16 mouse cellular contexts compared by ENCODE assay signal in genomic region chr13:91824845-91825550, GRCm38 (mm10). TPM values are rescaled to one million over a fixed set of nuclear protein-coding genes. Genes with fewer than 3 reads are reported as not detected.
DNase-seq lines count a peak whose midpoint lies in the region; ATAC-seq and TF ChIP-seq lines count a peak whose summit lies in the region.
"Had no signal": no experiment of that assay in that cellular context is flagged by ENCODE, and none has a peak within 500 bp of the region (broad histone marks: within the 10 kb centered on the region; RNA-seq: fewer than 3 reads in every experiment).

No protein-coding gene starts in this region.

- no peaks in the 10 kb centered on the region for H3K36me3 ChIP-seq in lung, embryonic 14.5 days (ENCODE audit: insufficient read depth)
- no peaks in the 10 kb centered on the region for H3K36me3 ChIP-seq in embryonic facial prominence, embryonic 13.5 days
- H3K36me3 ChIP-seq: forebrain, embryonic 10.5 days; G1E had no signal

- no peak for ATAC-seq in lung, embryonic 14.5 days (ENCODE audit: insufficient read depth)
- no peak for ATAC-seq in embryonic facial prominence, embryonic 13.5 days (ENCODE audit: insufficient number of reproducible peaks, insufficient read depth, low FRiP score, low TSS enrichment, low read depth)
- ATAC-seq in granulocyte monocyte progenitor cell, adult 5-6 weeks (replicated peaks; ENCODE audit: poor library complexity, severe bottlenecking) = no peak

- peak; percentile 72 for DNase-seq in lung, embryonic 14.5 days
- DNase-seq in lung, postnatal 25 days (ENCODE audit: low spot score) = no peak
- peak; percentile 28 to 48 for DNase-seq in heart, adult 9 months (ENCODE audit: low spot score in 2 of 2)
- DNase-seq in skeletal muscle tissue, adult 2 months (ENCODE audit: low read depth, low spot score) = peak; percentile 71
- no peak for DNase-seq in adrenal gland, adult 18-20 months (ENCODE audit: low spot score in 2 of 2)
- DNase-seq: adrenal gland, adult 2 months; cerebellum, adult 18-20 months; kidney, adult 2 months had no signal

- H3K4me3 ChIP-seq in lung, embryonic 14.5 days (ENCODE audit: low read depth, low read length) = no peak overlapping the region
- H3K4me3 ChIP-seq in embryonic facial prominence, embryonic 13.5 days = no peak overlapping the region
- H3K4me3 ChIP-seq: forebrain, embryonic 10.5 days had no signal

- no peak overlapping the region for H3K9ac ChIP-seq in lung, embryonic 14.5 days
- no peak overlapping the region for H3K9ac ChIP-seq in embryonic facial prominence, embryonic 13.5 days

- no peak overlapping the region for H3K4me2 ChIP-seq in lung, embryonic 14.5 days
- H3K4me2 ChIP-seq in embryonic facial prominence, embryonic 13.5 days = no peak overlapping the region

- no peak for TF ChIP-seq CTCF in lung, embryonic 14.5 days (IDR thresholded peaks at IDR 0.05; ENCODE audit: low read depth)

- H3K4me1 ChIP-seq in lung, embryonic 14.5 days (ENCODE audit: insufficient read depth) = no peaks in the 10 kb centered on the region
- H3K4me1 ChIP-seq in embryonic facial prominence, embryonic 13.5 days = peaks cover 6% of the 10 kb centered on the region
- H3K4me1 ChIP-seq: forebrain, embryonic 10.5 days had no signal

- WGBS in lung, embryonic 14.5 days = 42% methylated on average over 4 of the region's 4 CpGs
- WGBS in embryonic facial prominence, embryonic 13.5 days = 32% methylated on average over 4 of the region's 4 CpGs

- H3K27ac ChIP-seq in lung, embryonic 14.5 days (ENCODE audit: low read depth) = no peak overlapping the region
- peak overlapping the region; percentile 3; the same call in 1 of the 2 replicates for H3K27ac ChIP-seq in embryonic facial prominence, embryonic 13.5 days
- H3K27ac ChIP-seq: forebrain, embryonic 10.5 days had no signal

- H3K9me3 ChIP-seq in lung, embryonic 14.5 days (ENCODE audit: low read depth, low read length) = no peaks in the 10 kb centered on the region
- H3K9me3 ChIP-seq in embryonic facial prominence, embryonic 13.5 days = no peaks in the 10 kb centered on the region
- H3K9me3 ChIP-seq: forebrain, embryonic 10.5 days; G1E had no signal

- no peaks in the 10 kb centered on the region for H3K27me3 ChIP-seq in lung, embryonic 14.5 days (ENCODE audit: insufficient read depth, low read length)
- no peaks in the 10 kb centered on the region for H3K27me3 ChIP-seq in embryonic facial prominence, embryonic 13.5 days

RNA-seq across cellular contexts. Expression of gene Zcchc9, which starts 17.5 kb away (rescaled TPM):
- 31.2 and 34.0 TPM in 2 replicates for polyA plus RNA-seq in lung, embryonic 14.5 days (2014; fragmentation: Nextera tagmentation; extraction: Ambion mirVana)
- polyA plus RNA-seq in embryonic facial prominence, embryonic 13.5 days (2015; fragmentation: Nextera tagmentation; extraction: Ambion mirVana) = 40.2 and 40.3 TPM in 2 replicates
- total RNA-seq in adrenal gland, adult 18-20 months (2021) = 10 to 100 TPM; 41.9 to 47.8 TPM
- 27.1 and 28.8 TPM in 2 replicates for total RNA-seq in granulocyte monocyte progenitor cell, adult 5-6 weeks (2014; fragmentation: Nextera tagmentation)
- total RNA-seq in granulocyte monocyte progenitor cell, adult 5-6 weeks (2017) = 33.5 and 41.9 TPM in 2 replicates

RNA-seq across cellular contexts. Expression of gene Ckmt2, which starts 51.7 kb away (rescaled TPM):
- 0.20 TPM in 1 of 2 replicates, not detected in the other for polyA plus RNA-seq in lung, embryonic 14.5 days (2014; fragmentation: Nextera tagmentation; extraction: Ambion mirVana)
- 0.18 TPM in 1 of 2 replicates, not detected in the other for polyA plus RNA-seq in embryonic facial prominence, embryonic 13.5 days (2015; fragmentation: Nextera tagmentation; extraction: Ambion mirVana)
- total RNA-seq in adrenal gland, adult 18-20 months (2021) = 1 to 10 TPM in 1 of 2 experiments, not detected in 1; 2.0 TPM
- not detected in 2 replicates for total RNA-seq in granulocyte monocyte progenitor cell, adult 5-6 weeks (2014; fragmentation: Nextera tagmentation)
- not detected in 2 replicates for total RNA-seq in granulocyte monocyte progenitor cell, adult 5-6 weeks (2017)
- total RNA-seq: adrenal gland, adult 2 months; G1E; left cerebral cortex, postnatal 36 days; megakaryocyte-erythroid progenitor cell, adult 5-6 weeks; neutrophil, adult 5-6 weeks had no signal
- polyA plus RNA-seq: adrenal gland, adult 2 months; forebrain, embryonic 10.5 days; G1E; thymus, postnatal 0 days had no signal

Comparison
In these comparisons a context has a peak if more than half of its experiments do, and no peak if none do; other contexts are left out.
1. DNase-seq: peak in lung, embryonic 14.5 days (single experiment), heart, adult 9 months (2 of 2) and skeletal muscle tissue, adult 2 months (single experiment); none in lung, postnatal 25 days (single experiment) and adrenal gland, adult 18-20 months (0 of 2).